Mouse (Mus musculus) embryonic facial prominence, embryonic 15.5 days (tissue): ENCODE measurements around the gene Hexa. TPM values are rescaled to one million over a fixed set of nuclear protein-coding genes. Genes with fewer than 3 reads are reported as not detected.

Experiments used
- ATAC-seq: fragments of 200-750 bp; cut with Nextera tagmentation; 2 replicates; pipeline ENCODE4 v1.8.0; 2017; ENCODE audit warnings: low read depth, moderate TSS enrichment; ENCODE audit not compliant: insufficient number of reproducible peaks, low FRiP score, low TSS enrichment
- H3K27ac ChIP-seq: fragments of 300-500 bp; sonication (generic); replicated peaks from 2 replicates; pipeline ENCODE4 v1.5.1; 2015; ENCODE audit warnings: mild to moderate bottlenecking, inconsistent platforms
- H3K27me3 ChIP-seq: fragments of 300-500 bp; sonication (generic); 2 replicates; pipeline ENCODE4 v1.6.1; 2015; ENCODE audit warnings: inconsistent platforms
- H3K36me3 ChIP-seq: fragments of 300-500 bp; sonication (generic); 2 replicates; pipeline ENCODE4 v1.6.1; 2015; ENCODE audit warnings: mild to moderate bottlenecking, inconsistent platforms
- H3K4me1 ChIP-seq: fragments of 300-500 bp; sonication (generic); 2 replicates; pipeline ENCODE4 v1.6.1; 2015; ENCODE audit warnings: inconsistent platforms
- H3K4me2 ChIP-seq: fragments of 300-500 bp; sonication (generic); replicated peaks from 2 replicates; pipeline ENCODE4 v1.6.1; 2015; ENCODE audit warnings: mild to moderate bottlenecking, inconsistent platforms
- H3K4me3 ChIP-seq: fragments of 300-500 bp; sonication (generic); replicated peaks from 2 replicates; pipeline ENCODE4 v1.5.1; 2015; ENCODE audit warnings: mild to moderate bottlenecking, inconsistent platforms
- H3K9ac ChIP-seq: fragments of 300-500 bp; sonication (generic); 2 replicates; pipeline ENCODE4 v1.6.1; 2015; ENCODE audit warnings: inconsistent platforms
- H3K9me3 ChIP-seq: fragments of 300-500 bp; sonication (generic); replicated peaks from 2 replicates; pipeline ENCODE4 v1.6.1; 2016; ENCODE audit warnings: inconsistent platforms
- WGBS: fragments of 180-500 bp; shearing (Covaris S2); methylation state at CpG from one replicate; pipeline ENCODE4 v1.1.7; 2015; 5-methylcytosine and 5-hydroxymethylcytosine counted together
- polyA plus RNA-seq: library from polyadenylated mRNA; unstranded; fragments of >200 nt; fragmentation: Nextera tagmentation; extraction: Ambion mirVana; gene quantifications from 2 replicates; pipeline ENCODE4 v1.2.1, GENCODE M21; 2015

Hexa gene
- polyA plus RNA-seq, 1 experiment from 2014 or later = 91.5 TPM

DNA sequence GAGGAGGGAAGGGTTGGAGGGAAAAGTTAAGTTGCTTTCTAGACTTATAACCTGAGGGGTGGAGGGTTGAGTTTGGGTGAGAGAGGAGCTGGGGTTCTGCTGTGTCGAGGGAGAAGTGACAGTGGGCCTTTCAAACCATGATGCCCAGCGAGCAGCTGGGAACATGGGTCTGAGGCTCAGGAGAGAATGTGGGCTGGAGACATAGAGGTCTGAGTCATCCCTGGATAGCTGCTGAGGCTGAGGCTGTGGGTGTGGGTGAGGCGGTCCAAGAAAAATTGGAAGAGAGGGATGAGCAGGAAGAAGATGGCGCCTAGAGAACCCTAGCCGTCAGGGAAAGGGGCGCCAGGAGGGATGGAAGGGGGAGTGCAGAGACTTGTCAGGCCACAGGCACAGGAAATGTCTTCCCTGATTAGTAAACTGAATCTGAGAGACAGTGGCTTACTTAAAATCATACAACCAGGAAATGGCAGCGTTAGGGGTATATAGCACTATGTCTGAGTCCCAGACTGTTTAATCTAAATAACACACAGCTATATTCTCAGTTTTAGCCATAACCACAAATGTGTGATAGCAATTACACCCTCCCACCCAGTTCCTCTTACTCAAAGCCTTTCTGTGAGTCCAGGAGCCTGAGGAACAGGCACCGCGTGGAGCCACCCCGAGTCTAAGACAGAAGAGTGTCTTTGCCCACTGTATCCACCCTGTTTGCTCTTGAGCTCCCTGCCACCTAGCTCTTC lies 50.5 kb downstream of the Hexa start:
- H3K27ac ChIP-seq = no peak overlapping the region
- H3K27me3 ChIP-seq = peaks cover 8% of the 10 kb centered on the region; the same call in 1 of the 2 replicates
- no peaks in the 10 kb centered on the region for H3K36me3 ChIP-seq
- no peaks in the 10 kb centered on the region for H3K9me3 ChIP-seq
- no peak overlapping the region for H3K9ac ChIP-seq
- ATAC-seq = no peak
- H3K4me3 ChIP-seq = no peak overlapping the region
- 70% methylated on average over 10 of the region's 10 CpGs for WGBS
- no peak overlapping the region for H3K4me2 ChIP-seq
- H3K4me1 ChIP-seq = no peaks in the 10 kb centered on the region

DNA sequence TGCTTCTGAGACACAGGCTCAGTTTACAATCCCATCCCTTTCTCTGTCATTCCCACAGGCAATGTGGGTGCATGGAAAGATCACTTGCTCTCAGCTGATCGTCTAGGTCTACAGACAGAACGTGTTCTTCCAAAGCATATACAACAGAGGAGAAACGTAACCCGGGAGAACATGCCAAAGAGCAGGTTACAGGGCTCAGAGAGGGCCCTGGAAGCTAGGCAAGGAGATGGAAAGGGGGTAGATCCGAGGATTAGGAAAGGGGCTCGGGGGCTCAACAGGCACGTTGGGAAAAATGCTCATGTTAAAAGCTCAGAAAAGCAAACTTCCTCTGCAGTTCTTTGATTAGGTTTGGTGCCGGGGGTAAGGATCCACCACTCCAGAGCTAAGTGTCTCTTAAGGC lies 62.3 kb downstream of the Hexa start:
- H3K36me3 ChIP-seq = no peaks in the 10 kb centered on the region
- no peak overlapping the region for H3K27ac ChIP-seq
- H3K27me3 ChIP-seq = peaks cover 14% of the 10 kb centered on the region
- H3K4me3 ChIP-seq = no peak overlapping the region
- H3K4me2 ChIP-seq = no peak overlapping the region
- H3K9ac ChIP-seq = no peak overlapping the region
- H3K4me1 ChIP-seq = no peaks in the 10 kb centered on the region
- 75% methylated on average over 8 of the region's 8 CpGs for WGBS
- ATAC-seq = no peak
- no peaks in the 10 kb centered on the region for H3K9me3 ChIP-seq

DNA sequence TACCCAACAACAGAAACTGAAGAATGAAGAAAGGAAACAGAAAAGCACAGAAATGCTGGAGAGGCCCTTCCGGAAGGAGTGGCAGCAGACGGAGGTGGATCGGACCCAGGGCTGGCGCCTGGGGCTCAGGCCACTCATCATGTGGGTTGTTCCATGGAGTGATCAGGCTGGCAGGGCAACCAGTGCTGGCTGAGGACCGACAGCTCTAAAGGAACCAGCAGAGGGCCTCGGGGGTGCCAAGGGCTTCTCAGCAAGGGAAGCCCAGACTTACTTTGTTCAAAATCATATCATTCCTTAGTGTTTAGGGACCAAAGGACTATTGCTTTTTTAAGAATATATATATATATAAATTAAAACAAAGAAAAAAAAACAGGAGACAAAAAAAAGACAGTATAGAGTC lies 66.6 kb downstream of the Hexa start:
- no peaks in the 10 kb centered on the region for H3K36me3 ChIP-seq
- 60% methylated on average over 6 of the region's 6 CpGs for WGBS
- H3K9me3 ChIP-seq = no peaks in the 10 kb centered on the region
- peaks cover 13% of the 10 kb centered on the region for H3K27me3 ChIP-seq
- H3K9ac ChIP-seq = no peak overlapping the region
- H3K4me2 ChIP-seq = no peak overlapping the region
- H3K27ac ChIP-seq = no peak overlapping the region
- no peaks in the 10 kb centered on the region for H3K4me1 ChIP-seq
- ATAC-seq = no peak
- no peak overlapping the region for H3K4me3 ChIP-seq

DNA sequence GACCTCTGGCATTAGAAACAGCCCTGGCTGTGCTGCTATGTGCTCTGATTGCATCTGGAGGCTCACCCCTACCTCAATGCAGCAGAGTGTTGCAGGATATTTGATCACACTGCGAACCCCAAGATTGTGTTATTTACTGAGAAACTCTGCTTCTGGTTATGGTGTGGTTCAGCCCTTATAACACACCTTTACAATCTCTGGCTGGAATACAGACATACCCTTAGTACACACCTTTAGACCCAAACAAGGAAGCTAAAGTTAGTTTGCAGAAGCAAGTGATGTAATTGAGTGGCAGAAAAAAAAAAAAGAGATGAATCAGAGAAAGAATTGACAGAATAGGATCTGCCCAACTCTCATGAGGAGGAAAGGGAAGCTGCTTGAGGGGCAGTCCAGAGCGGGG lies 71.6 kb downstream of the Hexa start:
- Histone ChIP-seq H3K4me3 (no peak overlapping the region), H3K4me2 (no peak overlapping the region), H3K27me3 (no peaks in the 10 kb centered on the region), H3K27ac (no peak overlapping the region), H3K9me3 (no peaks in the 10 kb centered on the region), H3K4me1 (no peaks in the 10 kb centered on the region), H3K9ac (no peak overlapping the region), H3K36me3 (no peaks in the 10 kb centered on the region)
- 92% methylated on average over 2 of the region's 2 CpGs for WGBS
- no peak for ATAC-seq

Other genes starting within 250 kb of the Hexa start
- gene Adpgk, start 248.0 kb upstream of the Hexa start, polyA plus RNA-seq = 41.2 and 45.7 TPM in 2 replicates
- 18.8 and 22.1 TPM in 2 replicates for gene Bbs4, start 186.0 kb upstream of the Hexa start, polyA plus RNA-seq
- 14.5 and 15.0 TPM in 2 replicates for gene Arih1, start 52.9 kb upstream of the Hexa start, polyA plus RNA-seq
- gene Tmem202, start 307 bp downstream of the Hexa start, polyA plus RNA-seq = 0.30 TPM in 1 of 2 replicates, not detected in the other
- gene Celf6, start 38.4 kb downstream of the Hexa start, polyA plus RNA-seq = 0.48 and 0.62 TPM in 2 replicates
- 31.1 and 36.1 TPM in 2 replicates for gene Parp6, start 77.7 kb downstream of the Hexa start, polyA plus RNA-seq
- gene Pkm, start 116.8 kb downstream of the Hexa start, polyA plus RNA-seq = 1,163 and 1,229 TPM in 2 replicates
- gene Gramd2, start 140.6 kb downstream of the Hexa start, polyA plus RNA-seq = 6.6 and 7.6 TPM in 2 replicates
- gene Senp8, start 211.2 kb downstream of the Hexa start, polyA plus RNA-seq = 9.4 and 11.1 TPM in 2 replicates
- 13.1 and 13.9 TPM in 2 replicates for gene Myo9a, start 211.4 kb downstream of the Hexa start, polyA plus RNA-seq